Mouse (Mus musculus) T-helper 1 cell (primary cell): Measurements from ENCODE around the gene Slc39a1.

ENCODE experiments used
- in situ Hi-C: fragments of 300-600 bp; cut with MboI, MseI; formaldehyde crosslinking; loops from one replicate; pipeline ENCODE4 v1.15.1; 2025; ENCODE audit warnings: high pct_unique_total_duplicates

Gene Slc39a1

GRCm38 (mm10) chr3:90247960-90248745, at the start of gene Slc39a1:
Slc39a1 (plus strand) TSS chr3:90248172.
- in situ Hi-C loops, result no loop called here

GRCm38 (mm10) chr3:90202884-90203283, 45.1 kb upstream of the Slc39a1 start:
- in situ Hi-C loops, result no loop called here

GRCm38 (mm10) chr3:90203619-90204018, 44.4 kb upstream of the Slc39a1 start:
- in situ Hi-C loops, result no loop called here

- in situ Hi-C loops, result no loop called here
Measured at GRCm38 (mm10) chr3:90204582-90204981, 43.4 kb upstream of the Slc39a1 start.

DNA sequence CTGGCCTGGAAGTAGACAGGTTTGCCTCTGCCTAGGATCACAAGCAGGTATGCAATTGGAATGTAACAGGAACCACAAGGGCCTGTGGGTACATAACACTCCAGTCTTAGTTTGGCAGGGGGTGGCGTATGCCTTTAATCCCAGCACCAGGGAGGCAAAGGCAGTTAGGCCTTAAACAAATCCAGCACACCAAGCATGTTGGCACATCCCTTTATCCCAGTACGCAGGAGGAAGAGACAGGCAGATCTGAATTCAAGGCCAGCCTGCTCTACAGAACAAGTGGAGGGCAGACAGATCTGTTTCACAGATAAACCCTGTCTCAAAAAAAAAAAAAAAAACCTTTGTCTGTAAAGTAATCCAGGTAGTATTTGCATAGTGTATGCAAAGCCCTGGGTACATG, 39.3 kb upstream of the Slc39a1 start:
- in situ Hi-C loops, result no loop called here

DNA sequence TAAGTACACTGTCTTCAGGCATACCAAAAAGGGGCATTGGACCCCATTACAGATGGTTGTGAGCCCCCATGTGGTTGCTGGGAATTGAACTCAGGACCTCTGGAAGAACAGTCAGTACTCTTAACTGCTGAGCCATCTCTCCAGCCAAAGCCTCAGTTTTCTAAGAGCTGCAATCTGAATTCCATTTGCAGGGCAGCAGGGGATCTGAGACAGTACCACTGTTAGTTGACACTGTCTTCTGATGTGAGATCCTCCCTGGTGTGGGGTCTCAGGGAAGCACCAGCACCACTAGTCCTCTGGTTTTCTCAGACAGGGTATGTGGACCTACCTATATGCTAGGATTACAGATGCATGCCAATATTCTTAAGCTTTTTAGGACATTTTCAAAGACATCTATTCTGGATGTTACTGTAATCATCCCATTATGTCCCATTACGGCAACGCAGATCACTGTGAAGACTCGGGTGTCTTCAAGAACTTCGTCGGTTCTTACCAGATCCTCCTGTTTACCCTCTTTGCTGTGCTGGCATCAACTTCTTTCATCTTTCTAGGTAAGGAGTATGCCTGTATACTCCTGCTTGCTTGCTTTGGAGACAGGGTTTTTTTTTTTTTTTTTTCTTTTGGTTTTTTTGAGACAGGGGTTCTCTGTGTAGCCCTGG, 37.9 kb upstream of the Slc39a1 start:
- in situ Hi-C loops, result no loop called here

- in situ Hi-C loops, result no loop called here
Measured at GRCm38 (mm10) chr3:90211475-90212398, 36.2 kb upstream of the Slc39a1 start.

DNA sequence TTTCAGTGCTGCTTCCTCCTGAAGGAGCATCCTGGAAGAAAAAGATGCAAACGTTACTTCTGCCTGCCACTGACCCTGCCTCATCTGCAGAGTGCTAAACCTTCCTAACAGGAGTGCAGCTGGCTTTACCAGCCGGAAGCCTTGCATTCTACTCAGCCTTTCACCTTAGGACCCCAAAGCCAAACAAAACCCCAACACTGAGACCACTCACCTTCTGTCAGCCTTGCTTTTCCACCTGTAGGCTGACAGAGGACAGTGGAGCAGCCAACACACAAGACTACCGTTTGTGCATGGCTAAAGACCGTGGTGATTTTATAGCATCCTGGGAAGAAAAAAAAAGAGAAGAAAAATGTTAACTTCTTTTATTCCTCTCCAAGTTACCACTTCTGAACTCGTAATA, 35.2 kb upstream of the Slc39a1 start:
- in situ Hi-C loops, result no loop called here

DNA sequence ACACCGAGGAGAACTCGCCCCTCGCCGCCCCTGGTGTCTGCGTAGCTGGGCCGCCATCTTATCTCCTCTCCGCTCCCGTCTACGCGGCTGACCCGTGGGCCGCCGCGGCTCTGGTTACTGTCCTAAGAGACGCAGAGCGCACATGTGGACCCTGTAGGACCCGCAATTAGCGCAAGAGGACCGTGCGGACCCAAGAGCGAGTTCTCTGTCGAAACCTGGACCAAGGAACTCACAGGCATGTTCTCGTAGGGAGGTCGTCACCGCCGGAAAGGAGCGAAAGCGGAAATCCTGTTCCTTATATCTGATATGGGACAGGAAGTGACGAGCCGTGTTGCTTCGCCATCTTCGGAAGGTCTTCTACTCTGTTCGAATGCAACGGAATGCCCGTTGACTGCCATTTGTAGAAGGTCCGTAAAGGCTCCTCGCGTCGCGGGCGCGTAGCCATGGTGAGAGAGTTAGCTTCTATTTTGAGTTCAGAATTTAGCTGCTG, 34.5 kb upstream of the Slc39a1 start, which contains the start of the genes Rps27 and Rab13:
TSS of gene Rps27 (minus strand) at position 275 of the 490 bp plus-strand sequence.
TSS of gene Rab13 (plus strand) at position 319 of the 490 bp plus-strand sequence.
- in situ Hi-C loops, result no loop called here

DNA sequence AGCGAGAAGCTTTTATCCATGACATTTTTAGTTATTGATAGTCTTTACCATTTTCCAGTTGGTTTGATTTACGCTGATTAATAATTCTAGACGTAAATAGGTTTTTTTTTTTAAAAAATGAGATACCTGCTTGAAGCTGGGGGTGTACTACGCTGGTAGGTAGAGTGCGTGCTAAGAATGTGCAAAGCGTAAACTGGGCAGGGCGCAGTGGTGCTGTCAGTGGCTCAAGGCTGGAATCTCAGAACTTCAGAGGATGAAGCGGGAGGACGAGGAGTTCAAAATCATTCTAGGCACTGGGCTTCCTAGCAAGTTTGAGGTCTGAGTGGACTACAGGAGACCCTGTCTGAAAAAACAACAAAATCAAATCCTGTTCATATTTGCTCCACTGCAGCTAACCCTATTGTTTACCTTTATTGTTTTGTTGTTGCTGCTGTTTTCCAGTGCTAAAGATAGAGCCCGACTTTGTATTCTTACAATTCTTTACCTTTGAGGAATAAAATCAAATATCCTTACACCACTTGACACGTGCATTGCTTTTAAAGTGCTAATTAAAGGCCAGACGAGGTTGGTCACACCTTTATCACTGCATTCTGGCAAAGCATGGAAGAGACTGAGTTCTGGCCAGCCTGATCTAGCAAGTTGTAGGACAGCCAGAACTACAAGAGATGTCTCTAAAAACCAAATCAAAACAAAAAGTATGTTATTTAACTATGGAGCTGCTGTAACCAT, 33.9 kb upstream of the Slc39a1 start:
- in situ Hi-C loops, result no loop called here

- in situ Hi-C loops, result loop anchor here (5.0 kb wide), 1 partner anchor 156 kb away; no protein-coding TSS in a partner anchor
Measured at GRCm38 (mm10) chr3:90215825-90216380, 32.1 kb upstream of the Slc39a1 start.

GRCm38 (mm10) chr3:90220088-90220487, 27.9 kb upstream of the Slc39a1 start:
- in situ Hi-C loops, result no loop called here

GRCm38 (mm10) chr3:90220531-90220951, 27.4 kb upstream of the Slc39a1 start:
- in situ Hi-C loops, result no loop called here

DNA sequence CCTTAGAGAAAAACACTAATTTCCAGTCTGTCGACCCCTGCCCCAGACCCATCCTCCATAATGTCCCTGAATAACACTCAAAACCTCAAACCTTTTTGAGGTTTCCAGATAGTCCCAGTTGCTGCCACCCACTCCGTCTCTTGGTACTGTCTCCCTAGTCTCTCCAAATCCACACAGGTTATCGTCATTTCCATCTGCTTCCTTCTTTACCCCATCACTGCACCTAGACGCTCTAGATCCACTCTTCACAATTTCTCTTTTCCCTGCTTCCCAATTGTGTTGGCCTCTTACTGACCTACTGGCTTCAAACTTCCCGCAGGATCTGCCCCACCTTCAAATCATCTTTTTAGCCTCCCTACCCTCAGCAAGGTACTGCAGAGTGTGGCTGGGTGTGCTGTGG, 26.8 kb upstream of the Slc39a1 start:
- in situ Hi-C loops, result no loop called here

GRCm38 (mm10) chr3:90222455-90222854, 25.5 kb upstream of the Slc39a1 start:
- in situ Hi-C loops, result no loop called here

DNA sequence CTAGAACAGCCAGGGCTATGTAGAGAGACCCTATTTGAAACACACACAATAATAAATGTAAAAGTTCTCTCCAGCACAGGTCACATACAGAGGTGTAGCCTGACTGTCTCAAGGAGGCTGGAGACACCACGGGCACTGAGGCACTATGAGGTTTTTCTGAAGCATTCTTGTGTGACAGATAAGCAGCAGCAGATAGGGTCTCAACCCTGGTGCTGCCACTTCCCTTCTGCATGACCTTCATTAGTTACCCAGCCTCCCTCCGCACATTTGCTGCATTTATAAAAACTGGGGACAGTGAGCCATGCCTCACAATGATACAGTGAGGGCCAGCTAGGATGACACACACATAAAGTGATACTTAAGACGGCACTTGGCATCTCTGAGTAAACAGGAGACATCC, 25.0 kb upstream of the Slc39a1 start:
- in situ Hi-C loops, result no loop called here

DNA sequence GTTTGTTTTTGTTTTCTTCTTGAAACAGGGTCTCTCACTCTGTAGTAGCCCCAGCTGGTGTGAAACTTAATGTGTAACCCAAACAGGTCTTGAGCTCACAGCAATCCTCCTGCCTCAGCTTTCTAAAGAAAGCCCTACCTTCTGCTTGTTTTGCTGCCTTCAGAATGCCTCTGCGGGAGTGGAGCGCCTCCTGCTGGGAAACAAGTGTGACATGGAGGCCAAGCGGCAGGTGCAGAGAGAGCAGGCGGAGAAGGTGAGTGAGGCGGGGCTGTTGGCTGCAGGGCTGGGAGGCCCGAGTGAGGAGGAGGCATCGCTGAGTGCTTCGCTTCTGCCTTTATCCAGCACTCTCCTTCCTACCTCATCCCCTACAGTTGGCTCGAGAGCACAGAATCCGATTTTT, 23.6 kb upstream of the Slc39a1 start:
- in situ Hi-C loops, result no loop called here

DNA sequence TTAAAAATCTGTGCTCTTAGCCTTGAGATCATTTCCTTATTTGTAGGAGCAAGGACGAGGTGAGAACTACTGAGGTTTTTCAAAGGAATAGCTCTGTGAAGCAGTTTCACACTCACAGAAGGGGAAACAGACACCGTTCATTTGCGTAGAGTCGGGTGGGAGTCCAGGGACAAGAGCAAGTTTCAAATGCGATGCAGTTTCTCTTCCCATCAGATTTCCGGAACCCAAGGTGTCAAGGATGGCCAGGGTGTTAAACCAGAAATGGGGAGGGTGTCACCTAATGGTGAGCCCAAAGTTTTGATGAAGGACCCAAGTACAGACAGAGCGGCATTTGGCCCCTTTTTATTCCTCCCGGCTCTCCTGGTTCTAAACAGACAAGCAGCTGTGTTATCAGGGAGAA, 16.9 kb upstream of the Slc39a1 start:
- in situ Hi-C loops, result no loop called here

DNA sequence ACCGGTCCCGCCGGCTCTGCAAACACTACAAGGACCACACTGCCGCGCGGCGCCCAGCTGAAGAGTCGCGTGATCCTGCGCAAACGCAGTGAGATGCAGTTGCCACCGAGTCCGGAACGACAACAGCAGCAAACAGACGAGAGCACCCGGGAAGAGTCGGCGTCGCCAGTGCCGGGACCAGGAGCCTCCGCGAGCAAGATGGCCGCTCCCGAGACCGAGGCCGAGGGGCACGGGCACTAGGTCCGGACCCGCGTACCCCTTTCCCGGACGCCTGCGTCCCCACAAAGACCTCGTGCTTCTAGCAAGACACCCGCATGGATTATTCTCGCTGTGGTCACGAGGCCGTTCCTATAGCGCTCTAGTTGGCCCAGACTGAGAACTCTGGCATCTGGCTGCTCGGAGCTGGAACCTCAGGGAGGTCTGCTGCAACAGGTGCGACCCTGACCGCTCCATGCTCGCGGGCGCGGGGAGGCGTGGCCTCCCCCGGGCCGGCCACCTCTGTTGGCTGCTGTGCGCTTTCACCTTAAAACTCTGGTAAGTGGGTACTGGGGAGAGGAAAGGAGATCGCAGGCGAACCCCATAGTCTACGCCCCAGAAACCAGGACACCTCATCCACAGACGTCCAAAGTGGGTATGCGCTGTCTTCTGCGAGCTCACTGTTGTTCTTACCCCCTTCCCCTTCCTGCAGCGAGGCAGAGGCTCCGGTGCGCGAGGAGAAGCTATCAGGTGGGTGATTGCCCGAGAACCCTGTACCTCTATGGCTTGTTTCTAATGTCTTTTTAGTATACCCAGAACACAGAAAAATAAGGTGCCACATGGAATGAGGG, 16.3 kb upstream of the Slc39a1 start, which contains the start of gene Jtb:
TSS of gene Jtb (plus strand) at position 91 of the 827 bp plus-strand sequence.
- in situ Hi-C loops, result no loop called here

DNA sequence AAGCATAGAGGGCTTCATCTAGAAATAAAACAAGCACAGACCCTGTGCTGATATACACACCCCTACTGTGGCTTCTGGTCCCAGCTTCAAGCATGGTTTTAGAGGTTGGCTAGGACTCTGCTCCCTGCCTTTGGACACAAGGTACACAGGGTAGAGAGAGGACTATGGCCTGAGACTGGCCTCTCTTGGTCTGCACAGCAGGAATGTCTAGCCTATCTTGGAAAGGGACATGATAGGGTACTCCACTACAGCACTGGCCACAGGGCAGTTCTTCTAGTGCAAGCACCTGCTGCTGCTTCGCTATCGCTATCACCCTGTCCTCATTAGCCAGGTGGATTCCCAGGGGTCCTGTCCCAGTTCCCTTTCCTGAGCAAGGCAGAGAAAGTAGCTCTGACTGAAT, 6.7 kb upstream of the Slc39a1 start:
- in situ Hi-C loops, result no loop called here
